Mouse (Mus musculus): ENCODE measurements at regions not wholly inside any gene's neighbourhood (a gene's known extent, or its start where the extent isn't known, plus 50 kb on each side); places are given as distances from the start of the nearest gene placed in this dataset.

- Histone ChIP-seq H3K9ac (ENCODE audit: low read depth, poor library complexity, severe bottlenecking) (no peak overlapping the region), H3K9me3 (replicated peaks; ENCODE audit: control insufficient read depth, insufficient read depth, low read length, poor library complexity, severe bottlenecking) (no peaks in the 10 kb centered on the region), H3K36me3 (ENCODE audit: control insufficient read depth, insufficient read depth, low read length, poor library complexity, severe bottlenecking) (no peaks in the 10 kb centered on the region), H3K27ac (ENCODE audit: insufficient read depth, low read length) (no peak overlapping the region), H3K4me3 (ENCODE audit: low read depth, low read length) (no peak overlapping the region), H3K4me1 (ENCODE audit: control insufficient read depth, insufficient read depth, low read length) (peaks cover 4% of the 10 kb centered on the region), H3K27me3 (ENCODE audit: control insufficient read depth, insufficient read depth, low read length, poor library complexity, severe bottlenecking) (no peaks in the 10 kb centered on the region)
- no peak for TF ChIP-seq EP300 (IDR thresholded peaks at IDR 0.05; ENCODE audit: insufficient read depth, low read depth, low read length)
- TF ChIP-seq CTCF (IDR thresholded peaks at IDR 0.05; ENCODE audit: low read depth, low read length) = no peak
- TF ChIP-seq POLR2A (IDR thresholded peaks at IDR 0.05; ENCODE audit: insufficient read depth, low read length) = no peak
These were observed 89.7 kb upstream of the Fam49a start for GRCm38 (mm10) chr12:12172087-12172823.

- peak overlapping the region; percentile 99 for H3K27ac ChIP-seq (ENCODE audit: insufficient read depth, low read length)
- TF ChIP-seq EP300 (IDR thresholded peaks at IDR 0.05; ENCODE audit: insufficient read depth, low read depth, low read length) = peak; percentile 90
- peak; percentile 58 for TF ChIP-seq CTCF (IDR thresholded peaks at IDR 0.05; ENCODE audit: low read depth, low read length)
- no peak for TF ChIP-seq POLR2A (IDR thresholded peaks at IDR 0.05; ENCODE audit: insufficient read depth, low read length)
- H3K9ac ChIP-seq (ENCODE audit: low read depth, poor library complexity, severe bottlenecking) = peak overlapping the region; percentile 38
- H3K4me1 ChIP-seq (ENCODE audit: control insufficient read depth, insufficient read depth, low read length) = peaks cover 12% of the 10 kb centered on the region
- H3K4me3 ChIP-seq (ENCODE audit: low read depth, low read length) = peak overlapping the region; percentile 33
- H3K9me3 ChIP-seq (replicated peaks; ENCODE audit: control insufficient read depth, insufficient read depth, low read length, poor library complexity, severe bottlenecking) = no peaks in the 10 kb centered on the region
- H3K27me3 ChIP-seq (ENCODE audit: control insufficient read depth, insufficient read depth, low read length, poor library complexity, severe bottlenecking) = no peaks in the 10 kb centered on the region
- no peaks in the 10 kb centered on the region for H3K36me3 ChIP-seq (ENCODE audit: control insufficient read depth, insufficient read depth, low read length, poor library complexity, severe bottlenecking)
These were observed 85.3 kb upstream of the Fam49a start for GRCm38 (mm10) chr12:12176331-12177263.

DNA sequence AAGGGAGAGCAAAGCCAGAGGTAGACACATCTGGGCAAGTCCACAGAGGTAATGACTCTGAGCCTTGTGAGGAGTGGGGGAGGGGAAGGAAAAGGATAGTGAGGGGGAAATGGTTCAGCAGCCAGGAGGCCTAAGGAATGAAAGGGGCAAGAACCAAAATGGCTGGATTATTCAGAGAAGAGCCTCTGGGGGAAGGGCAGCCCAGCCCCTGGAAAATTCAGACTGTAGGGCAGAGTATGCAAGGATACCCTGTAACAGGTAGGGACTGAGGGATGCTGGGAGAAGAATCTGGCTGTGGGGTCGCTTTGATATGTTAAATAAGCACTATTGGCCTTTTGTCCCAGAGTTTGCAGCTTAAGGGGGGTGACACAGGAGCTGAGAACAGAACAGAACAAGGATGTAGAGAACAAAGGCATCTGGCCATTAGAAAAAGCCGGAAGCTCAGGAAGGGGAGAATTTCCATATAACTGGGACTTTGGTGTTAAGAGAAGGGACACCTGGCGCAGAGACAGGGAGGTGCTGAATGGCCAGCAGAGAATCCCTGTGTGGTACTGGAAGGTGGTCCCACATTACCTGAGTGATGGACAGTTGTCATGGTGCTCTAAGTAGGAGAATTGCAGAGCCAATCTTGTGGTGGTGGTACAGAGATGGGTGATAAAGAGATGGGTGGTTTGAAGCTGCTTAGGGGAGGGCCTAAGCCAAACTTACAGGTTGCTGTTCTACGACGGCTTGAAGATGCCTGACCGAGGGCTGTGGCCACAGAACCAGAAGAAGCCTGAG, 84.5 kb upstream of the Fam49a start:
- Histone ChIP-seq H3K4me1 (ENCODE audit: control insufficient read depth, insufficient read depth, low read length) (peaks cover 12% of the 10 kb centered on the region), H3K4me3 (ENCODE audit: low read depth, low read length) (no peak overlapping the region), H3K9me3 (replicated peaks; ENCODE audit: control insufficient read depth, insufficient read depth, low read length, poor library complexity, severe bottlenecking) (peaks cover 3% of the 10 kb centered on the region; the same call in 1 of the 2 replicates), H3K9ac (ENCODE audit: low read depth, poor library complexity, severe bottlenecking) (no peak overlapping the region), H3K27me3 (ENCODE audit: control insufficient read depth, insufficient read depth, low read length, poor library complexity, severe bottlenecking) (no peaks in the 10 kb centered on the region), H3K27ac (ENCODE audit: insufficient read depth, low read length) (peak overlapping the region; percentile 99), H3K36me3 (ENCODE audit: control insufficient read depth, insufficient read depth, low read length, poor library complexity, severe bottlenecking) (no peaks in the 10 kb centered on the region)
- TF ChIP-seq POLR2A (IDR thresholded peaks at IDR 0.05; ENCODE audit: insufficient read depth, low read length) (no peak), EP300 (IDR thresholded peaks at IDR 0.05; ENCODE audit: insufficient read depth, low read depth, low read length) (peak; percentile 89; the same call in 1 of the 2 replicates)

GRCm38 (mm10) chr12:12178391-12178790, 83.5 kb upstream of the Fam49a start:
- Histone ChIP-seq H3K9me3 (replicated peaks; ENCODE audit: control insufficient read depth, insufficient read depth, low read length, poor library complexity, severe bottlenecking) (peaks cover 9% of the 10 kb centered on the region), H3K4me3 (ENCODE audit: low read depth, low read length) (no peak overlapping the region), H3K27me3 (ENCODE audit: control insufficient read depth, insufficient read depth, low read length, poor library complexity, severe bottlenecking) (no peaks in the 10 kb centered on the region), H3K9ac (ENCODE audit: low read depth, poor library complexity, severe bottlenecking) (no peak overlapping the region), H3K4me1 (ENCODE audit: control insufficient read depth, insufficient read depth, low read length) (peaks cover 12% of the 10 kb centered on the region), H3K36me3 (ENCODE audit: control insufficient read depth, insufficient read depth, low read length, poor library complexity, severe bottlenecking) (no peaks in the 10 kb centered on the region), H3K27ac (ENCODE audit: insufficient read depth, low read length) (peak overlapping the region; percentile 57)
- TF ChIP-seq CTCF (IDR thresholded peaks at IDR 0.05; ENCODE audit: low read depth, low read length) (no peak), POLR2A (IDR thresholded peaks at IDR 0.05; ENCODE audit: insufficient read depth, low read length) (no peak), EP300 (IDR thresholded peaks at IDR 0.05; ENCODE audit: insufficient read depth, low read depth, low read length) (no peak)

DNA sequence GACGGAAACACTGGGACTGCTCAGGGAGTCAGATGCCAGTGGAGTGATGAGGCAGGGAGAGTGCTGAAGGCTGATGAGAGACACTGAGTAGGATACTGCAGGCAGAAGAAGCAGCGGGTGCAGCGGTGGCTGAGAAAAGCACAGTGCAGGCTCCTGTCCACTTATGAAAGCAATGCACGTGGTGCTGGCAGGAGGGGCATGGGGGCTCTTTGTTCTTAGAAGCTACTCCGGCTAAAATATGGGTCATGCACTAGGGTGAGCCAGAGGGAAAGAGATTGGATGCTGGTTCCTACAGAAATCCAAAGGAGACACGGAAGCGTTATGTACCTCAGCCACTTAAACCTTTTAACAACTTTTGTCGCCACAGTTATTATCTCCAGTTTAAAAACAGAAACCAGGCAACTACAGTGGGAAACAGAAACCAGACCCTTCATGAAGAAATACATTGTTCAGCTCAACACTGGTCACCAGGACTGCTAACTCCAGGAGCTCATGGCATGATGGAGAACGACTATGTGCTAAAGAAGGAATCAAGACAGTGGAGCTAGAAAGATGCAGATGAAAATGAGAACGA, 82.6 kb upstream of the Fam49a start:
- no peak for TF ChIP-seq POLR2A (IDR thresholded peaks at IDR 0.05; ENCODE audit: insufficient read depth, low read length)
- no peak for TF ChIP-seq CTCF (IDR thresholded peaks at IDR 0.05; ENCODE audit: low read depth, low read length)
- TF ChIP-seq EP300 (IDR thresholded peaks at IDR 0.05; ENCODE audit: insufficient read depth, low read depth, low read length) = no peak
- H3K4me1 ChIP-seq (ENCODE audit: control insufficient read depth, insufficient read depth, low read length) = peaks cover 12% of the 10 kb centered on the region
- no peak overlapping the region for H3K27ac ChIP-seq (ENCODE audit: insufficient read depth, low read length)
- H3K27me3 ChIP-seq (ENCODE audit: control insufficient read depth, insufficient read depth, low read length, poor library complexity, severe bottlenecking) = no peaks in the 10 kb centered on the region
- H3K36me3 ChIP-seq (ENCODE audit: control insufficient read depth, insufficient read depth, low read length, poor library complexity, severe bottlenecking) = no peaks in the 10 kb centered on the region
- H3K9ac ChIP-seq (ENCODE audit: low read depth, poor library complexity, severe bottlenecking) = no peak overlapping the region
- peaks cover 9% of the 10 kb centered on the region for H3K9me3 ChIP-seq (replicated peaks; ENCODE audit: control insufficient read depth, insufficient read depth, low read length, poor library complexity, severe bottlenecking)
- H3K4me3 ChIP-seq (ENCODE audit: low read depth, low read length) = no peak overlapping the region

Measured in ES-Bruce4 (cell line).